Mouse (Mus musculus) brain, adult 2 months (tissue): ENCODE results near the gene Arf1.
A peak's percentile ranks its signal among the peaks of the same experiment; 100 is the strongest.
"Not testable (repeated sequence)": the region's sequence is repeated elsewhere in the genome, so short reads cannot be mapped to it uniquely, and the experiment has no call there.

ENCODE experiments used
- DNase-seq: peaks from one replicate; pipeline ENCODE4 v3.0.0; 2011; ENCODE audit warnings: low read depth, low spot score

The Arf1 gene

DNA sequence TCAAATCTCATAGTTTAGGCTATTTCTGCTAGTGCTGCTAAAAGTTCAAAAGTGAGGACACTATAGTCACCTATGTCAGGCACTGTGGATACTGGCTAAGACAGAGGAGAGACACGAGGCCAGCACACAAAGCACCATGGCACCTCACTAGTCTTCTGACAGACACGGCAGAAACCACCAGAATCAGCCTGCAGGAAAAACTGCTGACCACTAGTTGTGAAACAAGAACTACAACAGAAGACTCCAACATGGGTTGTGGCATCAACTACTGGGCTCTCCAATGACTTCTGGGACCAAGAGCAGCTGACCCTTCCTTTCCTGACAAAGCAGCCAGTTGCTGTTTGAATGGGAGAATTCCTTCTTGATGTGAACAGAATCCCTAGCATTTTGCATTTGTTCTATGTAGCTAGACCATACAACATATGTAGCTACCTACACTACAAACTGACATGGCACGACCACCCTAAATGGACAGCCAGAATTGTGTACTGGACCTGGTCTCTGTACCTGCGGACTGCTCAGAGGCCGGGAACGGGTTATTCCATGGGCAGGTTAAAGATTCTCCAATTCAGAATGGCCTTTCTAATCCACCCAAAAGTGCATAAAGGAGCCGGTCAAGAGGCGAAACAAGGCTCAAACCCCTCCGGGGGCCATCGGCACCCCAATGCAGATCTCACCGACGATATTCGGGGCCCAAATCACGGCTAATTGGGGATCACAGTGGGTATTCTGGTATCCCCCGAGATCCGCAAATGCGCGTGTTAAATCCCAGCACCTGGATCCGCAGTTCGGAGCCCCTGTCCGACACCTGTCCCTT is 1.1 kb downstream of the Arf1 start:
- DNase-seq, result peak; percentile 25

DNA sequence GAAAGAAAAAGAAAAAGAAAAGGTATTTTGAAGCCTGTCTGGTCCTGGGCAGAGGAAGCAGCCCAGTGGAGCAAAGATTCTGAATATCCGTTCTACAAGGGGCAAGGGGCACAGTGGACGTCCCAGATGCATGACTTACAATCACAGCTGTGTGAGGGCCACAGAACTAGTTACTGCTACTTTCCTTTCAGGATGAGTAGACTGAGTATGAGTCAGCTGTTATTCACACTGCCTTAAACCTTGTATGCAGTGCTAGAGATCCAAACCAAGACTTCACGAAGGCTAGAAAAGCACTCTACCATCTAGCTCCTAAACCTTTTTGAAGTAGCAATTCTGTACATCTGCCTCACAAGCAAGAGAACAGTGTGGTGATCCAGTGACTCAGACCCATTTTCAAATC is 1.8 kb downstream of the Arf1 start:
- DNase-seq, result peak; percentile 31

DNA sequence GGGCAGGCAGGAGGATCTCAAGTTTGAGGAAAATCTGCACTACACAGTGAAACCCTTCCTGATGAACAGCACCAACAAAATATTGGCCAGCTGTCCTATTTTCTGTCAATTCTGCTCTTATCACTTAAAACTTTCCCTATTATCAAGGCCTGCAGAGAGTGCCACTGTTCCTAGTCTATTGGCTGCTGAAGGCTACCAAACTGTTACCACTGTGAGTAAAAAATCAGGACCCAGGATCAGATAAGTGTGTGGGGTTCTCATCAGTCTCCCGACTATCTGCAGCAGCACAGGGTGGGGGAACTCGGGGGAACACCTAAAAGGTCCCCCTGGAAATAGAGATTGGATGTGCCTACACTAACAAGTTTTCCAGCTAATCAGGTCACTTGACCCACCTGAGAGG is 2.9 kb downstream of the Arf1 start:
- DNase-seq, result no peak

DNA sequence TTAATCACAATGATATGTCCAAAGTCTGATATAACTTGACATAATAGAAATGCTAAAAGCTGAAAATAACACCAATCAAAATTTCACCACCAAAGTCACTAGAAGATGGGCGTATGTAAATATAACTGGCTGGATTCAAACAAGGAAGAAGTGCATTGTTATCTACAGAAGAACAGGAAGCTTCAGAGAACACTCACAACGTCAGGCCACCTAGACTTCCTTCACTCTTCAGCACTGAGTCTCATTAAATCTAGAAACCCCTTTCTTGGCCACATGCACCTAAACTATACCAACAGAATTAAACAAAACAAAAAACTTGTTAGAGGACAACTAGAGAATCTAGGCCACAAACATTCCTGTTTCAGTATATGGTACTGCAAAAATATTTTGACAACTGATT is 3.6 kb downstream of the Arf1 start:
- no peak for DNase-seq

DNA sequence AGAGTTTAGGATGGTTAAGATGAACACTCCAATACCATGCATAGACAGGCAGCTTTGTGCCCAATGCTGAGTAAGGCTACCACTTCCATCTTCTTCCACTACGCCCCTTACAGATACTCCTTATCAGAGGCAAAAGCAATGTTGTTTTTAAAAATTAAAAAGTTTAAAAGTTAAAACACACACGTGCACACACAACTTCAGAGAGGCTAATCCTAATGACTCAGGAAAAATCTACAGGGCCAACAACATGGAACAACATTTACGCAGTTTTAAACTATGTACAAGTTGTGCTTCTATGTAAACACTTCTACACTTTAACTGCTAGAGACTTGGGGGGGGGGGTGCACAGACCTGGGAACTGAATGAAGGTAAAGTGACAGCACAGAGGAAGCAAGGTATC is 4.0 kb downstream of the Arf1 start:
- no peak for DNase-seq

DNA sequence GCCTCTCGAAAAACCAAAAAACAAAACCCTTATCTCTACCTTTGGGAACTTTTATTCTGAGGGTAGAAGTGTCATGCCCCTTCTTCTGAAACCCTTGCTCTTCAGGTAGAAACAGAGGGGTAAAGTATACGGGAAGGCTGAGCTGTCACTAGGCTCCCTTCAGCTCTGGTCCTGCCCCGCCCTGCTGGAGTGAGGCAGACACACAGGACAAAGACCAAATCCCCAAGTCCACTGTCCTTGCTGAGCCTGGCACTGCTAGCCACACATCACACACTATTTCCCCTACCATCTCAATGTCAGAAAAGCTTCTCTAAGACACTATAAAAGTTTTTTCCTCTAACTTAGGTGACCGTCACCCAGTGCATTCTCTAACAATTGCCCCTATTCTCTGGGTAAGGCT is 5.8 kb downstream of the Arf1 start:
- DNase-seq, result no peak

DNA sequence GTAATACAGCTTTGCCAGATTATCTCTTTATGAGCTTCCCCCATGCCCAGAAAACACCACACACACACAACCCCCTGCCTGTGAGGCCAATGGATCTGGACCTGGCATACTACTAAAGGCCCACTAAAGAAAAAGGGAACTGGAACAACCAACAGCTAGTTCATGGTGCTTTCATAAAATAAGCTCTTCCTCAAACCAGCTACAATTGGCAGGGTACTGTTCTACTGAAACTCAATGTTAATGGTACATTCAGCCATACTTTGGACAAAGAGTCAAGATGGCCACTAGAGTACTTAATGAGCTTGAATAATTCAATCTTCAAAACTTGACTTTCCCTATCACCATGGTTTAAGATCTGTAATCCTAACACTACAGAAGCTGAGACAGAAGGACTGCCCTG is 6.5 kb downstream of the Arf1 start:
- no peak for DNase-seq

DNA sequence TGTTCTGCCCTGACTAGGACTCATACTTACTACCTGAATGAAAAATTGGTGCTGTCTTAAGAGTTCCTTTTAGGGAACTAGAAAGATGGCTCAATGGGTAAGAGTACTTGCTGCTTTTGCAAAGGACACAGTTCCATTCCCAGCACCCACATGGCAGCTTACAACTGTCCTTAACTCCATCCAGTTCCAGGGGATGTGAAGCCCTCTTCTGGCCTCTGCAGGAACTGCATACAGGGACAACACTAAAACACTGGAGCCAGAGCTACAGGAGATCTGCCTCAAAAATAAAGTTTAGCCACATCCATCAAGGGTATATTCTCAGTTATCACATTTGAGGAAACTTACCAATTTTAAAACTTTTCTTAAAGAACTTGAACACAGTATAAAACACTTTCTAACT is 9.0 kb downstream of the Arf1 start:
- DNase-seq, result no peak

DNA sequence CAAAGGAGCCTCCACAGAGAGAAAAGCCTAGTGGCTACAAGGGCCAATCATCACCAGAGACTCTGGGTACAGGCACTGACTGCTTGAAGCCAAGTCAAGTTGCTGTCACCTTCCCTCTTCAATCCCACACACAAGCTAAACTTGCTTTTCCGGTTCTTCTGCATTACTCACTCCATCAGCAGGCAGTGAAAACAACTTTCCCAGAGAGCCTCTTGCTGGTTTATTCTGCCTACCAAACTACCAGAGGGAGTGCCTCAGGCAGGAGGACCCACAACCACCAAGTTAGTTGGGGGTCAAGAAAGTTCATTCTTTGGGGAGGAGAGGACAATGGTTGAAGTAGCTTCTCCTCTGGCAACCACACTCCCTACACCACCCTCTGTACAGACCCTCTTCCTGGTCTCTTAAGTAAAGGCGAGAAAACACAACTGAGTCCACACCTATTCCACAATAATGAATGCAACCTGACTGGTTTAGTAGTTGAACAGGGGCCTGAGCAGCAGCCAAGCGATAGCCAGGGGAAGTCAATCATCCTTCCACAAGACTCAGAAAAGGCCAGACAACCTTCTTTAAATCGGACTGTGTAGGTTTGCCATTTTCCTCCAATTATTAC is 9.6 kb downstream of the Arf1 start:
- DNase-seq, result peak; percentile 68

DNA sequence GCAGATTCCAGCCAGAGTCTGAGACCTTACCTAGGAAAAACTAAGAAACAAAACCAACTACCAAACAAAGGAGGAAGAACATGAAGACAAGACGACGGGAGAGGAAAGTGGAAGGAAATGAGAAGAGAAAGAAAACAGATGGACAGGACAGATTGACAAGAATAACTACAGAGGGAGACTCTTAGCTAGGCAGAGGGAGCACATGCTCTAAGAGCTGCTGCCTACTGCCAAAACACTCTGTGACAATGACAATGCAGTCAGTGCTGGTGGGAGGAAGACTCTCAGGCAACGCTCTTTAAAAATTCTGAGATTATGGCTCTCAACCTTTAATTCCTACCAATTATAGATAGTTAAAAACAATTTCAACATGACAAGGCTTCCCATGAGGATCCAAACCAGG is 11.1 kb downstream of the Arf1 start:
- DNase-seq, result peak; percentile 86

DNA sequence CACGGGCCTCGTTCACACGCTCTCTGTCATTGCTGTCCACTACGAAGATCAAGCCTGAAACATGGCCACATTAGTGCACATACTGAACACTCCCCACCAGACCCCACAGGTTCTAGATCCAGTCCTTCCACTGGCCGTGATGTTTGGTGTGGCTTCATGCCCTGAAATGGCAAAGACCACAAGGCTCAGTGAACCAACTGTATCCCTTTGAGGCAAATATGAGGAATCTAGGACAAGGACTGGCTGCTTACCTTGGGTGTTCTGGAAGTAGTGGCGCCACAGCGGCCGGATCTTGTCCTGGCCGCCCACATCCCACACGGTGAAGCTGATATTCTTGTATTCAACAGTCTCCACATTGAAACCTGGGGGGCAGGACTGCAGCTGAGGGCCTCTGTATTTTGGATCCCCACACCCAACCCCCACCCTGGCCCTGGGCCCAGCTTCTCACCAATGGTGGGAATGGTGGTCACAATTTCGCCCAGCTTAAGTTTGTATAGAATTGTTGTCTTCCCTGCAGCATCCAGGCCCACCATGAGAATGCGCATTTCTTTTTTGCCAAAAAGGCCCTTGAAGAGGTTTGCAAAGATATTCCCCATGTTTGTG is 15.1 kb downstream of the Arf1 start:
- no peak for DNase-seq

DNA sequence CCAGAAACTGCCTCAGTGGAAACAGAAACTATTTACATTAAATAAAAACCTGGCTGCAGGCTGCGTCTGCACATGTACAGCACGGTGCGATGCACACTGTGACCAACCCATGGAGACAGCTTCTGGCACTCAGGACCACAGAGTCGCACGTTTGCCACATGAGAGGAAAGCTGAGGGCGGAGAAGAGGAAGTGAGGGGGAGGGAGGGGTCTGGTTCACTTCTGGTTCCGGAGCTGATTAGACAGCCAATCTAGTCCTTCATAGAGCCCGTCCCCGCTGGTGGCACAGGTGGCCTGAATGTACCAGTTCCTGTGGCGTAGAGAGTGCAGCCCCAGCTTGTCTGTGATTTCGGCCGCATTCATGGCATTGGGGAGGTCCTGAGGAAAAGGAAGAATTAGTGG is 15.8 kb downstream of the Arf1 start:
- not testable (repeated sequence) for DNase-seq

DNA sequence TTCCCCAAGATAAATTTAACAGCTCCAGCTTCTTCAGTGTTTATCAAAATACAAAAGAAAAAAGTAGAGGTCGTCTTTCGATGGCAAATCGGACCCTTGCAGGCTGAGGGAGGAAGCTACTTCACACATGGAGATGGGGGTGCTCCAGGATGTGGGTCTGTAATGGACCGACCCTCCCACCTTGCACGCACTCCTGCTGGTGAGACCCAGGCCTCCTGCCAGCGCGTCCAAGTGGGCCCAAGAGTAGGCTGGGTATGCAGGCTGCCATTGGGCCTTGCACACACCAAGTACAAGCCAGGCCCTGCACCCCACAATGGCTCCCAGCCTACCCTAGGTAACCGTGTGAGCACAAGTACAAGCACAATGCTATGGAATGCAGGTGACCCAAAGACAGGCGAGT is 16.5 kb downstream of the Arf1 start:
- not testable (repeated sequence) for DNase-seq

DNA sequence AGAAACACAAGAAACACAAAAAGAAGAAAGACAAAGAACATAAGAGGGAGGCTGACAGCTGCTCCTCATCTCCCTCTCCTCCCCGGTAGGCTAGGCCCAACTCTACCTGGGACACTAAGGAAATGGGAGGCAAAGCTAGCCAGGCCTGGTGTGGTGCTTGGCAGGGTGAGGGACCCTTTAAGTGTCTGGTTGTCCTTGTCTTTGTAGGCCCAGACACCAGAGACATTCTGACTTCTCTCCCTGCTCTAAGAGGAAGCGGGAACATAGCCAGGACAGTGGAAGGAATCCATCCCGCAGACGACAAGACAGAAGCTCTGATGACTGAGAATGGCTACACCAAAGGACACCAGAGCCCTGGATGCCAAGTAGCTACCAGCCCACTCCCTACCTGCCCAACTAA is 18.1 kb downstream of the Arf1 start:
- no peak for DNase-seq

DNA sequence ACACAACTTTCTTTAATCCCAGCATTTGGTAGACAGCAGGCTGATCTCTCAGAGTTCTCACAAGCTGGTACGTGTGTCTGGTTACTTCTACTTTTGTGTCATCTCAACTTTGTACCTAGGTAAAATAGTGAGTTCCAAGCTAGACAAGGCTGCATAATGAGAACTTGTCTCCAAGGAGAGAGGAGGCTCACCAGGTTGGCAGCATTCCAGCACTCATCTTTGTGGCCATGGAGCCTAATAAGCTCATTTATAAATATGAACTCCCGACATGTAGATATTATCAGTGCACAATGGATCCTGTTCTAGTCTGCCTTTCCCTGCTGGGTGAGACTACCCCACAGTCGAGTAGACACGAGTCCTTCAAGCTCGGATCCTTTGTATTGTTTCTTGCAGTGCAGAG is 18.5 kb downstream of the Arf1 start:
- peak; percentile 27 for DNase-seq

DNA sequence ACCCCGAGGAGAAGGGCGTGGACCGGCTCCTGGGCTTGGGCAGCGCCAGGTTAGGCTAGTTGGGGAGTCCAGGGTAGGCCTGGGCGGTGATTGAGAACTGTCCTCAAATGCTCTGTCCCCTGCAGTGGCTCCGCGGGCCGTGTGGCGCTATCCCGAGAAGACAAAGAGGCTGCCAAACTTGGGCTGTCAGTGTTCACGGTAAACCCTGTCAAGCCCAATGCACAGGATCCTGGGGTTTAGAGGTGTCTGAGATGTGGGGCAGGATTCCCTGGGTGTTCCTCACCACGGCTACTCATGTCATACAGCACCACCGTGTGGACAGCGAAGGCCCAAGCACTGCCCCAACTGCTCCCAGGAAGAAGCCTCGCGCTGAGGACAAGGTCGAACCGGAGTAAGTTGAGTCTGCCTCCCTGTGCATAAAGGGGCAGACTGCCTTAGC is 19.0 kb downstream of the Arf1 start:
- DNase-seq, result peak; percentile 88

DNA sequence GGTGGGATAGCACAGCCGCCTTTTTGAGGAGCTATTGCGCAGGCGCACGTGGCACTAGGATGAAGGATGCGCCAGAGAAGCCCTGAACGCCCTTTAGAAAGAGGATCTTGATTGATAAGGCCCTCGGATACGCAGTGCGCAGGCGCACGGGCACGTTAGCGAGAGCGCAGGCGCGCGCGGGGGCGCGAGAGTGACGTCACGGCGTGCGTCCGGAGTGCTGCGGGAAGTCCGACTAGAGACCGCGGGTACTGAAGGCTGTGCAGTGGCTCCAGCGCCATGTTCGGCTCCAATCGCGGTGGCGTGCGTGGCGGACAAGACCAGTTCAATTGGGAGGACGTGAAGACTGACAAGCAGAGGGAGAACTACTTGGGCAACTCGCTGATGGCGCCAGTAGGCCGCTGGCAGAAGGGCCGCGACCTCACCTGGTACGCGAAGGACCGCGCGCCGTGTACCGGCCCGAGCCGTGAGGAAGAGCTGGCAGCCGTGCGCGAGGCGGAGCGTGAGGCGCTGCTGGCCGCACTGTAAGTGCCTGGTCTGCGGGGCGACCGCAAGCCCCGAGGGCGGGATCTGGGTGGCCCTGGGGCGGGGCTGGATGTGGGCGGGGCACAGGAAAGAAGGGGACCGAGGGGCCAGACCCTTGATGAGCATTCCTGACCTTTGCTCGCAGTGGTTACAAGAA is 19.8 kb downstream of the Arf1 start, which contains the start of gene 2310033P09Rik:
Gene 2310033P09Rik (plus strand): TSS at position 169 of the 679 bp plus-strand sequence.
- peak; percentile 98 for DNase-seq

DNA sequence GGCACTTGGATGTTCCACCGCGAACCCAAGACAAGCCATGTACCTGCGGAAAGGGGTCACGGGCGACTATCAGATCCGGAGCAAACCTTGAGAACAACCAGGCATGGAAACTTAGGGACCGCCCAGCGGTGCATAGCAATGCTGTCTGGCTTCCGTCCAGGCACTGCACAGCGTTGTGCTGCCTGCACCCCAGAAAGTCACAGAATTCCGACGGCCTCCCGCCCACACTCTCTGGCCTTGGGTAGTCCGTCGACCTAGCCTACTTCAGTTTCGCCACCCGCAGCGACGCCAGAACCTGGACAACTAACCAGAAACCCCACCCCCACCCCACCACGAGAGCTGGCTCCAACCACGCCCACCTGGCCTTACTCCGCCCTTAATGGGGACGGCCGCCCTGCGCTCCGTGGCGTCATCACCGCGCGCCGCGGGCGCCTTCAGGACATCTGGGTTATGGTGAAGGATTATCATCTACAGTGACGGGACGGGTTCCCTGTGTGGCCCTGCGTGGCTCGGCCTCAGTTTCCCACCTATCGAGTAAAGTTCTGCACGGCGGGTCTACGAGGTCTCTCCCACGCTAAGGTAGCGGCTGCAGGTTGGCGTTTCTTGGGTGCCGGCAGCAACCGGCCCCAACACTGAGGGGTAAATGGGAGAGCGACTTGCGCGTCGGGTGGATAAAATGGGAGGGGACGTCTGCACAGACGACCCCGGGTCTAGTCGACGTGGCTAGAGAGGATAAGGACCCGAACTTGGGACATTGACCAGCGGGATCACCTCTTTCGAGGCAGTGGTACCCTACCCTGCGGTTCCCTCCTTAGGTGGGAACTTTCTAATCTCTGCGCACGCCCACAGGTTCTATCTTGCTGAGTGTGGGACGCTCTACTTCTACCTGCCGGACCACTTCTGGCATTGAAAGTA is 25.7 kb downstream of the Arf1 start, which contains the start of gene Mrpl55:
Gene Mrpl55 (plus strand): TSS at position 406 of the 915 bp plus-strand sequence.
- DNase-seq, result peak; percentile 97

DNA sequence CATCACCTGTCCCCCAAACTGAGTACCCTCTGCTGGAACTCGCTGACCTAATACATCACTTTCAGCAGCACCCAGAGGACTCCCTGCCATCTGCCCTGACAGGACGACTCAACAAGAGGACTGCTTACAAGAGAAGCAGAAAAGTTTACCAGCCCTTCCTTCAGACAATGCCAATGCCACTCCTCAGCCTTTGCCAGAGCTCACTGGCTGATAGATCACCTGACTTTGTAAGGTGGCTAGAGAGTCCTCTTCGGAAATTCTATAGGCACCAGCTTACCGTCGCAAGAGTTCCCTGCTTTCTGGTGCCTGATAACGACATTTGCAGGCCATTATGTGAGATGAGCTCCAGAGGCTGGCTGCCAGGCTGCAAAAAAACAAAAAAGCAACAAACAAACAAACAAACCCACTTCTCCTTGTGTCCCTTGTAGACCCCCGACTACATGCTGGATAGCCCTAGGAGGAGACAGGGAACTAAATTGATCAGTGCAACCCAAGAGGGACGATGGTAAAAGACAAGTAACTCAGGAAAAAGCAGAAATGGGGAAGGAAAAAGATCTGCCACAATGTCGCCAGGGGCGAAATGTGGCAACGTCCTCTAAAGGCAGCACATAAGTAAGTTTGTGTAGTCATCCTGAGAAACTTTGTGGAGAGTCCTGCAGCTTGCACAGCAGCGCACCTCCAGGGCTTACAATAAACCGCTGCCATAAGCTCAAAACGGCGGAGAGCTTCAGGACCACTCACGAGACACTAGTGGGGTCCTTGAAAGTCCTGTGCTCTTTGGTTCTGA is 26.7 kb downstream of the Arf1 start:
- no peak for DNase-seq

DNA sequence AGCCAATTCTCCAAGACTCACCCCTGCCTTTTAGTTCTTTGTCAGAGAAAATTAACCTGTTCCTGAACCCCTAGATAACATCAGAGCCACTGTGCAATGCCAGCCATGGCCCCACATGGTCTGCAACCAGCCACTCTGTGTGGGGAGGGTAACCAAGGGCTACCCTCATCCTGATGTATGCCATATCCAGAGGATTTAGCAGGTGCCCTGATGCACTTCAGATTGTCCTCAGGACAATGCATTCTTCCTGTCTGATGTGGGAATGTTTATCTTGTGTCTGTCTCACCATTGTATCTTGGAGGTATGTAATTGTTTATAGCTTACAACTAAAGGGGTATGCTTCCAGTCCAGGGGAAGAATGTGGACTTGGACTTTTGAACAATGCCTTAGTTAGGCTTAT is 31.8 kb downstream of the Arf1 start:
- DNase-seq, result no peak
